Mouse (Mus musculus) cerebellum, adult 2 months (tissue): Measurements from ENCODE around the gene Lrrc20.

Experiments used
- CTCF ChIP-seq: fragments of 200-500 bp; IDR thresholded peaks from 2 replicates; pipeline ENCODE4 v1.5.1; 2011; ENCODE audit warnings: low read depth, mild to moderate bottlenecking, control low read depth, low read length, moderate library complexity, borderline replicate concordance; ENCODE audit not compliant: insufficient read depth
- POLR2A ChIP-seq: fragments of 200-500 bp; IDR thresholded peaks from 2 replicates; pipeline ENCODE4 v1.6.1; 2011; ENCODE audit warnings: low read length, control low read depth, borderline replicate concordance; ENCODE audit not compliant: insufficient read depth

GRCm38 (mm10) chr10:61510809-61511208, 35.2 kb downstream of the Lrrc20 start:
- TF ChIP-seq POLR2A (no peak), CTCF (no peak)
